Mouse (Mus musculus): ENCODE measurements at regions not wholly inside any gene's neighbourhood (a gene's known extent, or its start where the extent isn't known, plus 50 kb on each side); places are given as distances from the start of the nearest gene placed in this dataset.
A peak's percentile ranks its signal among the peaks of the same experiment; 100 is the strongest.

- DNase-seq (ENCODE audit: low spot score in 2 of 2) = no peak
These were observed 81.9 kb downstream of the Tm2d3 start for GRCm38 (mm10) chr7:65772845-65773244.

- no peak for DNase-seq (ENCODE audit: low spot score in 2 of 2)
These were observed 83.0 kb downstream of the Tm2d3 start for GRCm38 (mm10) chr7:65773948-65774347.

DNA sequence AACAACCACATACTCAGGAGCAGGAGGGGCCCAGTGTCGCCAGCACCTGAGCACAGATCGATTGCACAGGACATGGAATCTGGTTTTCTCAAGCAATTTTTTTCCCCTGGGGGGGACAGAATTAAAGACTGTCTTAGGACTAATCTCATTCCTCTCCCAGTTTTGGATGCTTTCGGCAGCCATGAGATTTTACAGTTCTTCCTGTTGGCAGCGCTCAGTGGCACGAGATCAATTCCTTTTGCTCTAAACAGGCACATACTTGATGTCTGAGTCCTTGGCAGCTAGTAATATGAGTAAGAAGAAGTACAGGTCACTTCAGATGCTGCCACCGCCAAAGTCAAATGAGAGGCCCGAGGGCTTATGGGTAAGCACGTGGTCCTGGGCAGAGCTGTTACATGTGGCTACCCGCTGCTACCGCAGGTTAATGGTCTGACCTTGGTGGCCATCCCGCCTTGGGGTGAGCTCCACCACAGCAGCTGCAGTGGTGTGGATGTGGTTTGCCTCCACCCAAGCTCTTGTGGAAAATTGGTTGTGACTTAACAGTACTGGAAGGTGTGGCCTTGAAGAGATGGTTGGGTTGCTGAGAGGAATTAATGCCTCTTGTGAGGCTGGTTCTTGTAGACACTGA is 83.5 kb downstream of the Tm2d3 start:
- no peak for DNase-seq (ENCODE audit: low spot score in 2 of 2)

DNA sequence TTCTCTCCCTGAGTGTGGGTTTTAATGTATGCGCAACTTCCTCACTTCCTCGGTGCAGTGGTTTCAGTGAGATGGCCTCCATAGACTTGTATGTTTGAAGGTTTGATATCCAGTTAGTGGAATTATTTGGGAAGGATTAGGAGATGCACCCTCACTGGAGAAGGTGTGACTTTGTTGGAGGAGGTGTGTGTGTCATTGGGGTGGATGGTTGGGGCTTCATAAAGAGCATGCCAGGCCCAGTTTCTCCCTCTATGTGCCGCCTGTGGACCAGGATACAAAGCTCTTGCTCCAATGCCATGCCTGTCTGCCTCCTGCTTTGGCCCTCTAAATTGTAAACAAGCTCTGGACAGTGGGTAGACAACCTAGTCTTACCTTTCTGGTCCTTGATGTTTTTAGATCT is 84.0 kb downstream of the Tm2d3 start:
- no peak for DNase-seq (ENCODE audit: low spot score in 2 of 2)

DNA sequence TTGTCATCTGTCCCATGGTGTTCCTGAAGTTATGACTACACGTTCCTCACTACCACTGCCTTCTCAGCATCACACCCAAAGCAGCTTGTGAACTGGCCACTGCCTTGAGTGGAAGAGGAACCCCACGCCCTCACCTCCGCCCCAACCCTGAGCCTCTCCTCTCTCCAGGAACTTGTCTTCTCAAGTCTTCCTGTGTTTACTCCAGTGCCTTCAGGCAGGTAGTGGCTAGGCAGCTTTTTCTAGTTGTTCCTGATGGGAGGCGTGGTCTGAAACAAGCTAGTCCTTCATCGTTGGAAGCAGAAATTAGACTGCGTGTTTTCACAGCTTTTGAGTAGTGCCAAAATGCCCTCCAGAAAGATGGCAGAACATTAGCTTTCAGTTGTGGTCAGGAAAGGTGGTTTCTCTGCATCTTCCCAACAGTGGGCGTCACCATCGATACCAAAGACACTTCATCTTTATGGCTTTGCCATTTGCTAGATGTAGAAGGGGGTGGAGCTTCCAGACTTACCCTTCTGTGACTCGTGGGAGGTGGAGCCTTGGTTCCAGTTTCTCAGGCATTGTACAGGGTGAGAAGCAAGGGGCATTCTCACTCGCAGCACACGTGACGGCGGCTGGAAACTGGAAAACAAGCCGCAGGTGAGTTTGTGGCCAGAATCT is 81.7 kb upstream of the Pcsk6 start:
- DNase-seq (ENCODE audit: low spot score in 2 of 2) = no peak

GRCm38 (mm10) chr7:65780578-65781370 is 80.8 kb upstream of the Pcsk6 start:
- no peak for DNase-seq (ENCODE audit: low spot score in 2 of 2)

DNA sequence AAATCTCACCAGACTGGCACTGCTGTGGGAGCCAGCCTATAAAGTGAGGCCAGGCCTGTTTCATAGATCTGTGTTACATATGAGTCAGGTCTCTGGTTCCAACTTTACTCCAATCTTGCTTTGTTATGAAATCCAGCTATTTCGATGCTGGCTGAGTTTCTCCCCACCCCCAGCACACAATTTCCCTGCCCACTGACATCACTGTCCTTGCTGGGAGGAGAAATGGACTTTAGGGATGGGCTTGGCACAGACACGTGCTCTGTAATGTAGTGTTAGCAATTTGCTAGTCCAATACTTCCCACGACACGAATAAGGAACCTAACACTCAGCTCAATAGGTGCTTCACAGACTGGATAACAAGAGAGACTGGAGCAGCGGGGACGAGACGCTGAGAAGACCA is 79.5 kb upstream of the Pcsk6 start:
- DNase-seq (ENCODE audit: low spot score in 2 of 2) = peak in 1 of 2 experiments; percentile 2

- DNase-seq (ENCODE audit: low spot score in 2 of 2) = no peak
These were observed 77.8 kb upstream of the Pcsk6 start for GRCm38 (mm10) chr7:65783773-65784172.

- DNase-seq (ENCODE audit: low spot score in 2 of 2) = no peak
These were observed 74.6 kb upstream of the Pcsk6 start for GRCm38 (mm10) chr7:65786916-65787315.

DNA sequence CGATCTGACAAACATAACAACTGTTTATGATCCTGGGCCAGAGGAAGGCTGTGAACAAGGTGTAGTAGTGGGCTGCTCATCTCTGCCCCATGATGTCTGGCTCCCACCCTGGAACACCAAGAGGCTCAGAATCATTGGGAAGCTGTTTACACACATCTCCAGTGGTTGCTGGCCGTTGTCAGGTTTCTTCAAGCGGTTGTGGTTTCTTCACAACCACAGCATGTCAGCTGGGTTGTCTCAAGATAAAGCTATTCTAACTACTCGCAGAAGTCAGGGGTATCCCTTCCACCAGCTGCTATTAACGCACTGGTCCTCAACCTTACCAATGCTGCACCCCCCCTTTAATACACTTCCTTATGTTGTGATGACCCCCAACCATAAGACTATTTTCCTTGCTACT is 73.7 kb upstream of the Pcsk6 start:
- DNase-seq (ENCODE audit: low spot score in 2 of 2) = no peak

DNA sequence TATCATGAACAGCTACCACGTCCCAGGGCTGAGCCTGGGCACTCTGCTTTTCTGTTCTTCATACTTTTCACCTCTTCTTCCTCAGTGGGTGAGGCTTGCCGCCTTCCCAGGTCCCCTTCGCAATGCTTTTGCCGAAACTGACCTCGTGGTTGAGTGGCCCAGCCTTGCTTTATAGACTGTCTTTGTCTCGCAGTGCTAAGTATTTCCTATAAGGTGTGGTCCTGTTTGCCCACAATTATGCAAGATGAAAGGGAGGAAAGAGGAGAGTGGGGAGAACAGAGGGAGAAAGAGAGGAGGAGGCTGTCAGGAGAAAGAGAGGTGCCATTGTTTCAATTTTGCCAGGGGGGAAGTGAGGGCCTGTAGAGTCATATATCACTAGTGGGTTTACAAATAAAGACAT is 71.3 kb upstream of the Pcsk6 start:
- DNase-seq (ENCODE audit: low spot score in 2 of 2) = no peak

- no peak for DNase-seq (ENCODE audit: low spot score in 2 of 2)
These were observed 69.2 kb upstream of the Pcsk6 start for GRCm38 (mm10) chr7:65792187-65792823.

GRCm38 (mm10) chr7:65802306-65802705 is 59.2 kb upstream of the Pcsk6 start:
- DNase-seq (ENCODE audit: low spot score in 2 of 2) = no peak

GRCm38 (mm10) chr7:65802806-65803205 is 58.7 kb upstream of the Pcsk6 start:
- no peak for DNase-seq (ENCODE audit: low spot score in 2 of 2)

GRCm38 (mm10) chr7:65803422-65804303 is 57.9 kb upstream of the Pcsk6 start:
- DNase-seq (ENCODE audit: low spot score in 2 of 2) = no peak
